Mouse (Mus musculus): ENCODE measurements around the gene Ank. TPM values are rescaled to one million over a fixed set of nuclear protein-coding genes. Genes with fewer than 3 reads are reported as not detected.
"Not testable (repeated sequence)": the region's sequence is repeated elsewhere in the genome, so short reads cannot be mapped to it uniquely, and the experiment has no call there.

The Ank gene
- polyA plus RNA-seq, 1 experiment from 2014 or later: 5.4 TPM

GRCm38 (mm10) chr15:27441951-27442350 lies 24.5 kb upstream of the Ank start:
- Histone ChIP-seq H3K27ac (no peak overlapping the region), H3K4me3 (replicated peaks) (no peak overlapping the region), H3K9ac (replicated peaks) (no peak overlapping the region), H3K36me3 (no peaks in the 10 kb centered on the region), H3K4me2 (no peak overlapping the region), H3K9me3 (no peaks in the 10 kb centered on the region), H3K27me3 (no peaks in the 10 kb centered on the region), H3K4me1 (replicated peaks) (no peaks in the 10 kb centered on the region)
- ATAC-seq (ENCODE audit: insufficient number of reproducible peaks, insufficient read depth, low FRiP score, low TSS enrichment, low read depth): no peak
- WGBS: 44% methylated on average over 5 of the region's 5 CpGs

DNA sequence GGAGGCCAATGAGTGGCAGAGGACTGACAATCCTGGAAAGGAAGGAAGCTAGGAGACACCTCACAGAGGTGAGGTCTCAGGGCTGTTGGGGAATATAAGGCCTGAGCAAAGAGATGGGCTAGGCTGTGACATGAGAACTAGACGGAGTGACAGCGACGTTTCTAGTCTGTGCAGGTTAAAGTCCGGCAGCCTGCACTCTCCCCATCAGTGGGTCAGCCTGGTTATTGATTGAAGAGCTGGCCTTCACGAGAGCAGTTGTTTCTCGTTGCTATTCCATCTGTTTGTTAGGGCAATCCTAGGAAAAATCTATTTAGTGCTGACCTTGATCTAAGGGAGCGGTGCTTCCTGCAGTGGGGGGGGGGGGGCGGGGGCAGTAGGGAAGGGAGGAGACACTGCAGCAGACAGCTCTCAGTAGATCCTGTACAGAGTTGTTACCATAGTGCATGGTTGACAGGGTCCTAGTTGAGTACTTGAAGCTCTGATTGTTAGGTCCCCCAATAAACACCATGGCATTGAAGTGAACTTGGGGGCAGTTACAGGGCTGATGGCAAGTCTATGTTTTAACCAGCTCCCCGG lies 21.6 kb upstream of the Ank start:
- no peak overlapping the region for H3K4me2 ChIP-seq
- 84% methylated on average over 9 of the region's 9 CpGs for WGBS
- no peak overlapping the region for H3K4me3 ChIP-seq (replicated peaks)
- H3K9me3 ChIP-seq: no peaks in the 10 kb centered on the region
- H3K4me1 ChIP-seq (replicated peaks): no peaks in the 10 kb centered on the region
- no peaks in the 10 kb centered on the region for H3K27me3 ChIP-seq
- no peaks in the 10 kb centered on the region for H3K36me3 ChIP-seq
- H3K27ac ChIP-seq: no peak overlapping the region
- H3K9ac ChIP-seq (replicated peaks): no peak overlapping the region
- ATAC-seq (ENCODE audit: insufficient number of reproducible peaks, insufficient read depth, low FRiP score, low TSS enrichment, low read depth): no peak

DNA sequence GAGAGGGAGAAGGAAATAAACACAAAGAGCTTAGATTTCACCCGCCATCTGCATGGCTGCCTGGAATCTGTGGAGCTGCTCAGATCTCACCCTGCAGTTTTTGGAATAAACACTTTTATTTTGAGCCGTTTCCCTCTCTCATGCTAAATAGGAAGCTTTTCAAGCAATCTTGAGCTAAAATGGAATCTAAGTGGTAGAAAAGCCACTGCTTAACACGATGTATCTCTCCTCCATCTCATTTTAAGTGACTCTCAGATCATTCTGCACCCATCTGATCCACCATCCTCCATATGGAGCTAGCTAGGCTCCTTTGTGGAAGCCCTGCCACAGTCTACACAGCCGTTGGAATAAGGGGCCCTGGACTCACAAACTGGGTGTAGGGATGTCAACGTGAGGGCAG lies 15.8 kb upstream of the Ank start:
- no peak for ATAC-seq (ENCODE audit: insufficient number of reproducible peaks, insufficient read depth, low FRiP score, low TSS enrichment, low read depth)
- no peaks in the 10 kb centered on the region for H3K36me3 ChIP-seq
- no peak overlapping the region for H3K27ac ChIP-seq
- peaks cover 7% of the 10 kb centered on the region; the same call in 1 of the 2 replicates for H3K27me3 ChIP-seq
- H3K9me3 ChIP-seq: no peaks in the 10 kb centered on the region
- no peak overlapping the region for H3K9ac ChIP-seq (replicated peaks)
- no peak overlapping the region for H3K4me2 ChIP-seq
- 75% methylated on average over 5 of the region's 5 CpGs for WGBS
- no peak overlapping the region for H3K4me3 ChIP-seq (replicated peaks)
- H3K4me1 ChIP-seq (replicated peaks): peaks cover 16% of the 10 kb centered on the region

GRCm38 (mm10) chr15:27451760-27452159 lies 14.7 kb upstream of the Ank start:
- no peak for ATAC-seq (ENCODE audit: insufficient number of reproducible peaks, insufficient read depth, low FRiP score, low TSS enrichment, low read depth)
- H3K9me3 ChIP-seq: no peaks in the 10 kb centered on the region
- H3K36me3 ChIP-seq: no peaks in the 10 kb centered on the region
- peaks cover 7% of the 10 kb centered on the region; the same call in 1 of the 2 replicates for H3K27me3 ChIP-seq
- peaks cover 16% of the 10 kb centered on the region for H3K4me1 ChIP-seq (replicated peaks)
- 72% methylated on average over 3 of the region's 3 CpGs for WGBS
- H3K4me3 ChIP-seq (replicated peaks): no peak overlapping the region
- H3K9ac ChIP-seq (replicated peaks): no peak overlapping the region
- H3K27ac ChIP-seq: no peak overlapping the region
- no peak overlapping the region for H3K4me2 ChIP-seq

GRCm38 (mm10) chr15:27452496-27452895 lies 14.0 kb upstream of the Ank start:
- ATAC-seq (ENCODE audit: insufficient number of reproducible peaks, insufficient read depth, low FRiP score, low TSS enrichment, low read depth): no peak
- WGBS: 29% methylated on average over 9 of the region's 9 CpGs
- Histone ChIP-seq H3K36me3 (no peaks in the 10 kb centered on the region), H3K4me2 (no peak overlapping the region), H3K9me3 (no peaks in the 10 kb centered on the region), H3K4me3 (replicated peaks) (no peak overlapping the region), H3K4me1 (replicated peaks) (peaks cover 16% of the 10 kb centered on the region), H3K27ac (no peak overlapping the region; the same call in 1 of the 2 replicates), H3K9ac (replicated peaks) (no peak overlapping the region), H3K27me3 (peaks cover 7% of the 10 kb centered on the region; the same call in 1 of the 2 replicates)

GRCm38 (mm10) chr15:27457001-27457400 lies 9.5 kb upstream of the Ank start:
- no peak overlapping the region for H3K27ac ChIP-seq
- H3K9me3 ChIP-seq: no peaks in the 10 kb centered on the region
- 87% methylated on average over 2 of the region's 2 CpGs for WGBS
- H3K4me1 ChIP-seq (replicated peaks): peaks cover 18% of the 10 kb centered on the region
- peaks cover 7% of the 10 kb centered on the region; the same call in 1 of the 2 replicates for H3K27me3 ChIP-seq
- ATAC-seq (ENCODE audit: insufficient number of reproducible peaks, insufficient read depth, low FRiP score, low TSS enrichment, low read depth): no peak
- H3K36me3 ChIP-seq: no peaks in the 10 kb centered on the region
- H3K9ac ChIP-seq (replicated peaks): no peak overlapping the region
- H3K4me3 ChIP-seq (replicated peaks): no peak overlapping the region
- no peak overlapping the region for H3K4me2 ChIP-seq

GRCm38 (mm10) chr15:27459781-27460180 lies 6.7 kb upstream of the Ank start:
- not testable (repeated sequence) for H3K36me3 ChIP-seq; H3K4me1 ChIP-seq (replicated peaks); H3K4me2 ChIP-seq; H3K9ac ChIP-seq (replicated peaks); ATAC-seq (ENCODE audit: insufficient number of reproducible peaks, insufficient read depth, low FRiP score, low TSS enrichment, low read depth); H3K4me3 ChIP-seq (replicated peaks); H3K27ac ChIP-seq; H3K9me3 ChIP-seq; H3K27me3 ChIP-seq
- 57% methylated on average over 14 of the region's 14 CpGs for WGBS

- no peak for ATAC-seq (ENCODE audit: insufficient number of reproducible peaks, insufficient read depth, low FRiP score, low TSS enrichment, low read depth)
- Histone ChIP-seq H3K4me1 (replicated peaks) (0 out of 2 replicates have a peak, but pooled peaks cover 5% of the 10 kb centered on the region), H3K27ac (no peak overlapping the region), H3K4me2 (no peak overlapping the region), H3K4me3 (replicated peaks) (no peak overlapping the region), H3K27me3 (no peaks in the 10 kb centered on the region), H3K9ac (replicated peaks) (no peak overlapping the region), H3K36me3 (no peaks in the 10 kb centered on the region), H3K9me3 (no peaks in the 10 kb centered on the region)
- 38% methylated on average over 12 of the region's 12 CpGs for WGBS
Observed at GRCm38 (mm10) chr15:27461336-27462245, 4.9 kb upstream of the Ank start.

- H3K9me3 ChIP-seq: no peaks in the 10 kb centered on the region
- no peak overlapping the region for H3K4me3 ChIP-seq (replicated peaks)
- H3K27me3 ChIP-seq: peaks cover 16% of the 10 kb centered on the region
- no peak for ATAC-seq (ENCODE audit: insufficient number of reproducible peaks, insufficient read depth, low FRiP score, low TSS enrichment, low read depth)
- no peak overlapping the region for H3K4me2 ChIP-seq
- H3K36me3 ChIP-seq: no peaks in the 10 kb centered on the region
- H3K9ac ChIP-seq (replicated peaks): no peak overlapping the region
- no peak overlapping the region for H3K27ac ChIP-seq
- H3K4me1 ChIP-seq (replicated peaks): peaks cover 11% of the 10 kb centered on the region; the same call in 1 of the 2 replicates
- 94% methylated on average over 13 of the region's 13 CpGs for WGBS
Observed at GRCm38 (mm10) chr15:27463876-27464275, 2.6 kb upstream of the Ank start.

GRCm38 (mm10) chr15:27465391-27466005 lies 979 bp upstream of the Ank start:
- peaks cover 16% of the 10 kb centered on the region for H3K27me3 ChIP-seq
- ATAC-seq (ENCODE audit: insufficient number of reproducible peaks, insufficient read depth, low FRiP score, low TSS enrichment, low read depth): no peak
- no peaks in the 10 kb centered on the region for H3K9me3 ChIP-seq
- H3K27ac ChIP-seq: no peak overlapping the region
- H3K4me2 ChIP-seq: peak overlapping the region; percentile 88
- peak overlapping the region; percentile 75 for H3K4me3 ChIP-seq (replicated peaks)
- peaks cover 11% of the 10 kb centered on the region; the same call in 1 of the 2 replicates for H3K4me1 ChIP-seq (replicated peaks)
- no peaks in the 10 kb centered on the region for H3K36me3 ChIP-seq
- no peak overlapping the region for H3K9ac ChIP-seq (replicated peaks)
- 24% methylated on average over 8 of the region's 8 CpGs for WGBS

DNA sequence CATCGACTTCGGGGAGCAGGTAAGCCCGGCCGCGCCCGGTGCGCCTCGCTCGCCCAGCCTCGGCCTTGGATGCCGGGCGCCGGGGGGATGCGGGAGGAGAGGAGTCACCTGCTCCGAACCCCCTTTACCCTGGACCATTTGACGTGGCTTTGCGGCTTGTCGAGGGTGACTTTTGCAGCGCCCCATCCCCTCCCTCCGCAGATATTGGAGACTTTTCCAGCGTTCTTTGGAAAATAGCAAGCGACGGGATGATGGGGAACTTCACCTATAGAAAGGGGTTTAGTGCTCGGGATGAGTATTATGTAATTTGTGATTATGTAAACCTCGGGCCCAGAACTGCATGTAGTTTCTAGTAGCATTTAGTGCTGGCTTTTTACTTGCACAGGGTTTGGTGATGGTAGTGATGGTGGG lies 609 bp downstream of the Ank start:
- H3K27ac ChIP-seq: no peak overlapping the region
- H3K9ac ChIP-seq (replicated peaks): peak overlapping the region; percentile 79
- peak overlapping the region; percentile 75 for H3K4me3 ChIP-seq (replicated peaks)
- no peaks in the 10 kb centered on the region for H3K9me3 ChIP-seq
- peaks cover 6% of the 10 kb centered on the region; the same call in 1 of the 2 replicates for H3K4me1 ChIP-seq (replicated peaks)
- no peak for ATAC-seq (ENCODE audit: insufficient number of reproducible peaks, insufficient read depth, low FRiP score, low TSS enrichment, low read depth)
- under 1% methylated on average over 25 of the region's 25 CpGs for WGBS
- H3K36me3 ChIP-seq: no peaks in the 10 kb centered on the region
- H3K27me3 ChIP-seq: peaks cover 16% of the 10 kb centered on the region
- peak overlapping the region; percentile 88 for H3K4me2 ChIP-seq

Data from limb, embryonic 12.5 days (tissue).